Mouse (Mus musculus): Measurements from ENCODE around the gene Pcp2. TPM values are rescaled to one million over a fixed set of nuclear protein-coding genes. Genes with fewer than 3 reads are reported as not detected.

Gene Pcp2
- polyA plus RNA-seq, 1 experiment from 2014 or later = 0.31 TPM

- 96% methylated on average over 16 of the region's 16 CpGs for WGBS
- Histone ChIP-seq H3K27me3 (ENCODE audit: control insufficient read depth, insufficient read depth, low read length) (no peaks in the 10 kb centered on the region), H3K27ac (ENCODE audit: low read depth, low read length) (no peak overlapping the region), H3K4me1 (replicated peaks; ENCODE audit: control insufficient read depth, insufficient read depth, low read length) (no peaks in the 10 kb centered on the region), H3K4me3 (ENCODE audit: low read depth, low read length) (no peak overlapping the region), H3K4me2 (replicated peaks; ENCODE audit: low read depth, low read length) (no peak overlapping the region), H3K9me3 (ENCODE audit: control insufficient read depth, low read length) (no peaks in the 10 kb centered on the region), H3K36me3 (ENCODE audit: control insufficient read depth, insufficient read depth, low read length) (peaks cover 3% of the 10 kb centered on the region; the same call in 1 of the 2 replicates), H3K9ac (ENCODE audit: low read depth, low read length) (no peak overlapping the region)
- no peak for DNase-seq (ENCODE audit: low spot score)
- ATAC-seq (ENCODE audit: low FRiP score) = no peak
Observed at GRCm38 (mm10) chr8:3606593-3606992, 18.8 kb downstream of the Pcp2 start.

GRCm38 (mm10) chr8:3603439-3603838, 21.9 kb downstream of the Pcp2 start:
- DNase-seq (ENCODE audit: low spot score) (no peak), ATAC-seq (ENCODE audit: low FRiP score) (no peak)
- H3K36me3 ChIP-seq (ENCODE audit: control insufficient read depth, insufficient read depth, low read length) = 0 out of 2 replicates have a peak, but pooled peaks cover 3% of the 10 kb centered on the region
- 82% methylated on average over 13 of the region's 13 CpGs for WGBS
- no peaks in the 10 kb centered on the region for H3K4me1 ChIP-seq (replicated peaks; ENCODE audit: control insufficient read depth, insufficient read depth, low read length)
- H3K4me2 ChIP-seq (replicated peaks; ENCODE audit: low read depth, low read length) = no peak overlapping the region
- H3K9me3 ChIP-seq (ENCODE audit: control insufficient read depth, low read length) = no peaks in the 10 kb centered on the region
- no peak overlapping the region for H3K27ac ChIP-seq (ENCODE audit: low read depth, low read length)
- H3K4me3 ChIP-seq (ENCODE audit: low read depth, low read length) = no peak overlapping the region
- no peak overlapping the region for H3K9ac ChIP-seq (ENCODE audit: low read depth, low read length)
- H3K27me3 ChIP-seq (ENCODE audit: control insufficient read depth, insufficient read depth, low read length) = no peaks in the 10 kb centered on the region

GRCm38 (mm10) chr8:3600401-3600800, 24.9 kb downstream of the Pcp2 start:
- H3K36me3 ChIP-seq (ENCODE audit: control insufficient read depth, insufficient read depth, low read length) = 0 out of 2 replicates have a peak, but pooled peaks cover 3% of the 10 kb centered on the region
- no peak overlapping the region for H3K27ac ChIP-seq (ENCODE audit: low read depth, low read length)
- no peaks in the 10 kb centered on the region for H3K27me3 ChIP-seq (ENCODE audit: control insufficient read depth, insufficient read depth, low read length)
- H3K9me3 ChIP-seq (ENCODE audit: control insufficient read depth, low read length) = no peaks in the 10 kb centered on the region
- no peak overlapping the region for H3K9ac ChIP-seq (ENCODE audit: low read depth, low read length)
- no peaks in the 10 kb centered on the region for H3K4me1 ChIP-seq (replicated peaks; ENCODE audit: control insufficient read depth, insufficient read depth, low read length)
- 87% methylated on average over 6 of the region's 6 CpGs for WGBS
- ATAC-seq (ENCODE audit: low FRiP score) (no peak), DNase-seq (ENCODE audit: low spot score) (no peak)
- no peak overlapping the region for H3K4me3 ChIP-seq (ENCODE audit: low read depth, low read length)
- H3K4me2 ChIP-seq (replicated peaks; ENCODE audit: low read depth, low read length) = no peak overlapping the region

GRCm38 (mm10) chr8:3599219-3599618, 26.1 kb downstream of the Pcp2 start:
- 82% methylated on average over 1 of the region's 1 CpGs for WGBS
- DNase-seq (ENCODE audit: low spot score) (no peak), ATAC-seq (ENCODE audit: low FRiP score) (no peak)
- no peak overlapping the region for H3K27ac ChIP-seq (ENCODE audit: low read depth, low read length)
- H3K9me3 ChIP-seq (ENCODE audit: control insufficient read depth, low read length) = no peaks in the 10 kb centered on the region
- no peaks in the 10 kb centered on the region for H3K27me3 ChIP-seq (ENCODE audit: control insufficient read depth, insufficient read depth, low read length)
- H3K4me2 ChIP-seq (replicated peaks; ENCODE audit: low read depth, low read length) = no peak overlapping the region
- no peak overlapping the region for H3K9ac ChIP-seq (ENCODE audit: low read depth, low read length)
- H3K4me3 ChIP-seq (ENCODE audit: low read depth, low read length) = no peak overlapping the region
- H3K36me3 ChIP-seq (ENCODE audit: control insufficient read depth, insufficient read depth, low read length) = 0 out of 2 replicates have a peak, but pooled peaks cover 3% of the 10 kb centered on the region
- H3K4me1 ChIP-seq (replicated peaks; ENCODE audit: control insufficient read depth, insufficient read depth, low read length) = no peaks in the 10 kb centered on the region

GRCm38 (mm10) chr8:3598054-3598453, 27.3 kb downstream of the Pcp2 start:
- Histone ChIP-seq H3K4me3 (ENCODE audit: low read depth, low read length) (no peak overlapping the region), H3K4me2 (replicated peaks; ENCODE audit: low read depth, low read length) (no peak overlapping the region), H3K9ac (ENCODE audit: low read depth, low read length) (no peak overlapping the region), H3K4me1 (replicated peaks; ENCODE audit: control insufficient read depth, insufficient read depth, low read length) (no peaks in the 10 kb centered on the region), H3K9me3 (ENCODE audit: control insufficient read depth, low read length) (no peaks in the 10 kb centered on the region), H3K27ac (ENCODE audit: low read depth, low read length) (no peak overlapping the region), H3K27me3 (ENCODE audit: control insufficient read depth, insufficient read depth, low read length) (no peaks in the 10 kb centered on the region), H3K36me3 (ENCODE audit: control insufficient read depth, insufficient read depth, low read length) (no peaks in the 10 kb centered on the region)
- DNase-seq (ENCODE audit: low spot score) (no peak), ATAC-seq (ENCODE audit: low FRiP score) (no peak)
- WGBS = 76% methylated on average over 3 of the region's 3 CpGs

GRCm38 (mm10) chr8:3594466-3594865, 30.9 kb downstream of the Pcp2 start:
- WGBS = 88% methylated on average over 2 of the region's 2 CpGs
- Histone ChIP-seq H3K4me3 (ENCODE audit: low read depth, low read length) (no peak overlapping the region), H3K27ac (ENCODE audit: low read depth, low read length) (no peak overlapping the region), H3K4me2 (replicated peaks; ENCODE audit: low read depth, low read length) (no peak overlapping the region), H3K27me3 (ENCODE audit: control insufficient read depth, insufficient read depth, low read length) (no peaks in the 10 kb centered on the region), H3K9ac (ENCODE audit: low read depth, low read length) (no peak overlapping the region), H3K4me1 (replicated peaks; ENCODE audit: control insufficient read depth, insufficient read depth, low read length) (no peaks in the 10 kb centered on the region), H3K9me3 (ENCODE audit: control insufficient read depth, low read length) (no peaks in the 10 kb centered on the region), H3K36me3 (ENCODE audit: control insufficient read depth, insufficient read depth, low read length) (no peaks in the 10 kb centered on the region)
- no peak for DNase-seq (ENCODE audit: low spot score)
- ATAC-seq (ENCODE audit: low FRiP score) = no peak

- no peak overlapping the region for H3K9ac ChIP-seq (ENCODE audit: low read depth, low read length)
- 78% methylated on average over 3 of the region's 3 CpGs for WGBS
Observed at GRCm38 (mm10) chr8:3593470-3593869, 31.9 kb downstream of the Pcp2 start.

GRCm38 (mm10) chr8:3588258-3588633, 37.1 kb downstream of the Pcp2 start:
- Histone ChIP-seq H3K4me2 (replicated peaks; ENCODE audit: low read depth, low read length) (peak overlapping the region; percentile 88), H3K9ac (ENCODE audit: low read depth, low read length) (peak overlapping the region; percentile 88), H3K4me1 (replicated peaks; ENCODE audit: control insufficient read depth, insufficient read depth, low read length) (no peaks in the 10 kb centered on the region), H3K9me3 (ENCODE audit: control insufficient read depth, low read length) (no peaks in the 10 kb centered on the region), H3K4me3 (ENCODE audit: low read depth, low read length) (peak overlapping the region; percentile 85), H3K27ac (ENCODE audit: low read depth, low read length) (peak overlapping the region; percentile 65; the same call in 1 of the 2 replicates), H3K27me3 (ENCODE audit: control insufficient read depth, insufficient read depth, low read length) (no peaks in the 10 kb centered on the region), H3K36me3 (ENCODE audit: control insufficient read depth, insufficient read depth, low read length) (no peaks in the 10 kb centered on the region)
- WGBS = 6% methylated on average over 10 of the region's 11 CpGs
- DNase-seq (ENCODE audit: low spot score) (peak; percentile 56), ATAC-seq (ENCODE audit: low FRiP score) (peak; percentile 73)

More at GRCm38 (mm10) chr8:3593470-3593869, 31.9 kb downstream of the Pcp2 start:
- H3K4me3 ChIP-seq (ENCODE audit: low read depth, low read length) = no peak overlapping the region
- H3K36me3 ChIP-seq (ENCODE audit: control insufficient read depth, insufficient read depth, low read length) = no peaks in the 10 kb centered on the region
- H3K4me1 ChIP-seq (replicated peaks; ENCODE audit: control insufficient read depth, insufficient read depth, low read length) = no peaks in the 10 kb centered on the region
- ATAC-seq (ENCODE audit: low FRiP score) (no peak), DNase-seq (ENCODE audit: low spot score) (no peak)
- no peak overlapping the region for H3K27ac ChIP-seq (ENCODE audit: low read depth, low read length)
- H3K27me3 ChIP-seq (ENCODE audit: control insufficient read depth, insufficient read depth, low read length) = no peaks in the 10 kb centered on the region
- H3K4me2 ChIP-seq (replicated peaks; ENCODE audit: low read depth, low read length) = no peak overlapping the region
- H3K9me3 ChIP-seq (ENCODE audit: control insufficient read depth, low read length) = no peaks in the 10 kb centered on the region

GRCm38 (mm10) chr8:3587391-3588257, 37.7 kb downstream of the Pcp2 start:
- H3K4me1 ChIP-seq (replicated peaks; ENCODE audit: control insufficient read depth, insufficient read depth, low read length) = no peaks in the 10 kb centered on the region
- H3K27me3 ChIP-seq (ENCODE audit: control insufficient read depth, insufficient read depth, low read length) = no peaks in the 10 kb centered on the region
- WGBS = under 1% methylated on average over 57 of the region's 77 CpGs
- H3K9me3 ChIP-seq (ENCODE audit: control insufficient read depth, low read length) = no peaks in the 10 kb centered on the region
- H3K4me3 ChIP-seq (ENCODE audit: low read depth, low read length) = peak overlapping the region; percentile 85
- peak overlapping the region; percentile 65 for H3K27ac ChIP-seq (ENCODE audit: low read depth, low read length)
- H3K4me2 ChIP-seq (replicated peaks; ENCODE audit: low read depth, low read length) = peak overlapping the region; percentile 88
- H3K36me3 ChIP-seq (ENCODE audit: control insufficient read depth, insufficient read depth, low read length) = no peaks in the 10 kb centered on the region
- DNase-seq (ENCODE audit: low spot score) (peak; percentile 73), ATAC-seq (ENCODE audit: low FRiP score) (peak; percentile 75)
- H3K9ac ChIP-seq (ENCODE audit: low read depth, low read length) = peak overlapping the region; percentile 88
